Mouse (Mus musculus) hindbrain, embryonic 15.5 days (tissue): ENCODE data around the gene Apc2. TPM values are rescaled to one million over a fixed set of nuclear protein-coding genes. Genes with fewer than 3 reads are reported as not detected.
A peak's percentile ranks its signal among the peaks of the same experiment; 100 is the strongest.
"Not testable (repeated sequence)": the region's sequence is repeated elsewhere in the genome, so short reads cannot be mapped to it uniquely, and the experiment has no call there.

Experiments used
- ATAC-seq: fragments of 200-750 bp; cut with Nextera tagmentation; 2 replicates; pipeline ENCODE4 v1.8.0; 2017; ENCODE audit warnings: low read depth, moderate number of reproducible peaks, moderate TSS enrichment; ENCODE audit not compliant: low FRiP score
- H3K27ac ChIP-seq: fragments of 300-500 bp; sonication (generic); replicated peaks from 2 replicates; pipeline ENCODE4 v1.5.1; 2015; ENCODE audit warnings: mild to moderate bottlenecking, inconsistent platforms
- H3K27me3 ChIP-seq: fragments of 300-500 bp; sonication (generic); 2 replicates; pipeline ENCODE4 v1.6.1; 2015; ENCODE audit warnings: control low read depth, inconsistent platforms
- H3K36me3 ChIP-seq: fragments of 300-500 bp; sonication (generic); 2 replicates; pipeline ENCODE4 v1.6.1; 2015; ENCODE audit warnings: control low read depth, inconsistent platforms
- H3K4me1 ChIP-seq: fragments of 300-500 bp; sonication (generic); replicated peaks from 2 replicates; pipeline ENCODE4 v1.6.1; 2015; ENCODE audit warnings: control low read depth, inconsistent platforms
- H3K4me2 ChIP-seq: fragments of 300-500 bp; sonication (generic); 2 replicates; pipeline ENCODE4 v1.6.1; 2015; ENCODE audit warnings: moderate library complexity, mild to moderate bottlenecking, inconsistent platforms
- H3K4me3 ChIP-seq: fragments of 300-500 bp; sonication (generic); 2 replicates; pipeline ENCODE4 v1.5.1; 2015; ENCODE audit warnings: mild to moderate bottlenecking, inconsistent platforms
- H3K9ac ChIP-seq: fragments of 300-500 bp; sonication (generic); 2 replicates; pipeline ENCODE4 v1.6.1; 2015; ENCODE audit warnings: inconsistent platforms
- H3K9me3 ChIP-seq: fragments of 300-500 bp; sonication (generic); 2 replicates; pipeline ENCODE4 v1.6.1; 2016; ENCODE audit warnings: control low read depth, inconsistent platforms
- WGBS: fragments of 180-500 bp; shearing (Covaris S2); methylation state at CpG from one replicate; pipeline ENCODE4 v1.1.7; 2015; 5-methylcytosine and 5-hydroxymethylcytosine counted together
- polyA plus RNA-seq: library from polyadenylated mRNA; unstranded; fragments of >200 nt; fragmentation: Nextera tagmentation; extraction: Ambion mirVana; gene quantifications from 2 replicates; pipeline ENCODE4 v1.2.1, GENCODE M21; 2015

The Apc2 gene
- polyA plus RNA-seq, 1 experiment from 2014 or later = 181 TPM

DNA sequence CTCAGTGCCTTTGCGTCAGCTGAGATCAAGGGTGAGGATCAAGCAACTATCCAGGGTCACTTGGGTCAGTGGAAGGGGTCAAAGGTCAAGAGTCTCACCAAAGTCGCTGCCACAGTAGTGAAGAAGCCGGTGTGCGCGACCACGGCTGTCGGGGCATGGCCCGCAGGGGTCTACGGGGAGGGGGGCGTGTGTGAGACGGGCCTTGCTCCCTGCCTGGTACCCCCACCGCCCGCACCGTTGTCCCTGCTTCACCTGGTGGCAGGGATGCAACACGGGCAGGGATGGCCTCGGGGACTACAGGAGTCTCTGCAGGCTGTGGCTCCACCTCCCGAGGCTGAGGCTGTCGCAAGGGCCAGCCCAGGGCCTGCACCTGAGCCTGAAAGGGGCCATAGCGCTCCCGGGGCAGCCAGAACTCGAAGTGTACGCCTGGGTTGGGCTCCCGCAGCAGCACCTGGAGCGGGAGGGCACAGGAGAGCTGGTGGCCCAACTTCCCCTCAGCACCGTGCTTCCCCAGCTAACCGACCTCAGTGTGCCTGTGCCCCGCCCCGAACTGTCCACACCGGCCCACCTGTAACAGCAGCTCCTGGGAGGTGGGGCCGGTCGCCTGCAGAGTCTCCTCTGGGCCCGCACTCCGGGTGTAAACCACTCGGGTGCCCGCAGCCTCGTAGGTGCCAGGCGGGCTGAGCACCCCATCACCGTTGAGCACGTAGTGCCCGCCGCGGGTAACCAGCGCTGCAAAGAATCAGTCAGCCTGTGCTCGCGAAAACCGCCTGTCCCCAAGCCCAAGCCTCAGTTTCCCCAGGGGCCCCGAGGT lies 45.9 kb downstream of the Apc2 start:
- ATAC-seq = no peak
- Histone ChIP-seq H3K9me3 (no peaks in the 10 kb centered on the region), H3K27ac (no peak overlapping the region), H3K9ac (no peak overlapping the region), H3K4me3 (peak overlapping the region; percentile 32; the same call in 1 of the 2 replicates), H3K4me2 (peak overlapping the region; percentile 56), H3K27me3 (peaks cover 65% of the 10 kb centered on the region), H3K36me3 (no peaks in the 10 kb centered on the region), H3K4me1 (peaks cover 22% of the 10 kb centered on the region)
- WGBS = 2% methylated on average over 47 of the region's 47 CpGs

DNA sequence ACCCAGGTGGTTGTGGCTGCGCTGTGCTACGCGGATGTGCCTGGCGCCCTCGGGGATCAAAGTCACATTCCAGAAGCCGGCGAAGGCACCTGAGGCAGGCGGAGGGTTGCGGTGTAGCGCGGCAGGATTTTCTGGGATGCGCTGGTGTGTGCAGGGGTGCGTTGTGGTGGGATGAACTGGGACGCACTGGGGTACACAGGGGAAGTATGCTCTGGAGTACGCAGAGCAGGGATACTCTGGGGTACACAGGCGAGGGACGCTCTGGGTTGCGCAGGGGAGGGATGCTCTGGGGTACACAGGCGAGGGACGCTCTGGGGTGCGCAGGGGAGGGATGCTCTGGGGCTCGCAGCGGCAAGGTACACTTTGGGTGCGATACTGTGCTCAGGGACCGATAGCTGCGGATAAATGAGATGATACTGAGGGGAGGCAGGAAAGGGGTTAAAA lies 46.5 kb downstream of the Apc2 start:
- Histone ChIP-seq H3K9me3 (no peaks in the 10 kb centered on the region), H3K4me3 (peak overlapping the region; percentile 32), H3K27ac (no peak overlapping the region), H3K9ac (no peak overlapping the region), H3K27me3 (peaks cover 69% of the 10 kb centered on the region), H3K36me3 (no peaks in the 10 kb centered on the region), H3K4me1 (peaks cover 24% of the 10 kb centered on the region), H3K4me2 (peak overlapping the region; percentile 56)
- ATAC-seq = peak; percentile 52; the same call in 1 of the 2 replicates
- under 1% methylated on average over 26 of the region's 26 CpGs for WGBS

- peaks cover 30% of the 10 kb centered on the region for H3K4me1 ChIP-seq
- H3K9ac ChIP-seq = no peak overlapping the region
- peak; percentile 59 for ATAC-seq
Measured at GRCm38 (mm10) chr10:80342749-80343424, 47.1 kb downstream of the Apc2 start.

GRCm38 (mm10) chr10:80343425-80343895 lies 47.7 kb downstream of the Apc2 start:
- no peak overlapping the region for H3K27ac ChIP-seq
- WGBS = 24% methylated on average over 12 of the region's 13 CpGs
- H3K4me3 ChIP-seq = peak overlapping the region; percentile 32
- ATAC-seq = peak; percentile 21; the same call in 1 of the 2 replicates
- H3K9ac ChIP-seq = no peak overlapping the region
- peaks cover 36% of the 10 kb centered on the region for H3K4me1 ChIP-seq
- no peaks in the 10 kb centered on the region for H3K9me3 ChIP-seq
- peaks cover 80% of the 10 kb centered on the region for H3K27me3 ChIP-seq
- no peaks in the 10 kb centered on the region for H3K36me3 ChIP-seq
- H3K4me2 ChIP-seq = peak overlapping the region; percentile 56

More at GRCm38 (mm10) chr10:80342749-80343424, 47.1 kb downstream of the Apc2 start:
- Histone ChIP-seq H3K27me3 (peaks cover 75% of the 10 kb centered on the region), H3K36me3 (no peaks in the 10 kb centered on the region), H3K9me3 (no peaks in the 10 kb centered on the region), H3K27ac (no peak overlapping the region), H3K4me3 (peak overlapping the region; percentile 32), H3K4me2 (peak overlapping the region; percentile 56)
- 0% methylated on average over 22 of the region's 33 CpGs for WGBS

GRCm38 (mm10) chr10:80344131-80344661 lies 48.4 kb downstream of the Apc2 start:
- WGBS = 43% methylated on average over 9 of the region's 9 CpGs

DNA sequence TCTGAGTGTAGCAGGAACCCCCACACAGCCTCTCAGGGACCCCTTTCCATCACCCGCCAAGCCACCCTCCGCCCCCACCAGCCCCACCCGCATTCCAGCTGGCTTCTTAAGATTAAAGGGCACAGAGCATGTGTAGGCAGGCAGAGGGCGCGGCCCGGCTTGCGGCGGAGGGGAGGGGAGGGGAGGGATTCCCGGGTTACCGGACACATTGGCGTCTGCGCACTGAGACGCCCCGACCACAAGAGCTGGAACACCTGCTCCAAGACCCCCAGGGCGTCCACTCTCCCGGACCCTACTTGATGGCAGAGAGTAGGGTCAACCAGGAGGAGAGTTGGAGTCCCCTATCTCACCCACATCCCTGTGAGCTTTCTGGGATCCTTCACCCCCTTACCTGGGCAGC lies 49.3 kb downstream of the Apc2 start:
- no peak overlapping the region for H3K4me3 ChIP-seq

More at GRCm38 (mm10) chr10:80344131-80344661, 48.4 kb downstream of the Apc2 start:
- Histone ChIP-seq H3K9ac (no peak overlapping the region), H3K4me3 (no peak overlapping the region), H3K27ac (no peak overlapping the region), H3K4me2 (no peak overlapping the region), H3K36me3 (no peaks in the 10 kb centered on the region), H3K4me1 (peaks cover 41% of the 10 kb centered on the region), H3K9me3 (no peaks in the 10 kb centered on the region), H3K27me3 (peaks cover 88% of the 10 kb centered on the region)
- ATAC-seq = no peak

GRCm38 (mm10) chr10:80345929-80346328 lies 50.2 kb downstream of the Apc2 start:
- H3K36me3 ChIP-seq, H3K4me2 ChIP-seq, H3K9ac ChIP-seq, H3K27ac ChIP-seq, H3K9me3 ChIP-seq, ATAC-seq, H3K4me3 ChIP-seq: not testable (repeated sequence)
- peaks cover 41% of the 10 kb centered on the region for H3K4me1 ChIP-seq
- 77% methylated on average over 6 of the region's 6 CpGs for WGBS
- peaks cover 96% of the 10 kb centered on the region for H3K27me3 ChIP-seq

More for the DNA sequence above, 49.3 kb downstream of the Apc2 start:
- Histone ChIP-seq H3K9ac (no peak overlapping the region), H3K27ac (no peak overlapping the region), H3K9me3 (no peaks in the 10 kb centered on the region), H3K4me1 (peaks cover 41% of the 10 kb centered on the region), H3K4me2 (no peak overlapping the region), H3K27me3 (peaks cover 97% of the 10 kb centered on the region), H3K36me3 (no peaks in the 10 kb centered on the region)
- no peak for ATAC-seq
- WGBS = 3% methylated on average over 13 of the region's 16 CpGs

GRCm38 (mm10) chr10:80347514-80347967 lies 51.8 kb downstream of the Apc2 start:
- H3K27me3 ChIP-seq = peaks cover 96% of the 10 kb centered on the region
- H3K4me3 ChIP-seq = no peak overlapping the region
- no peak overlapping the region for H3K4me2 ChIP-seq
- WGBS = 13% methylated on average over 17 of the region's 17 CpGs
- H3K36me3 ChIP-seq = no peaks in the 10 kb centered on the region
- H3K9ac ChIP-seq = no peak overlapping the region
- H3K9me3 ChIP-seq = no peaks in the 10 kb centered on the region
- peaks cover 31% of the 10 kb centered on the region for H3K4me1 ChIP-seq
- H3K27ac ChIP-seq = no peak overlapping the region
- ATAC-seq = no peak

DNA sequence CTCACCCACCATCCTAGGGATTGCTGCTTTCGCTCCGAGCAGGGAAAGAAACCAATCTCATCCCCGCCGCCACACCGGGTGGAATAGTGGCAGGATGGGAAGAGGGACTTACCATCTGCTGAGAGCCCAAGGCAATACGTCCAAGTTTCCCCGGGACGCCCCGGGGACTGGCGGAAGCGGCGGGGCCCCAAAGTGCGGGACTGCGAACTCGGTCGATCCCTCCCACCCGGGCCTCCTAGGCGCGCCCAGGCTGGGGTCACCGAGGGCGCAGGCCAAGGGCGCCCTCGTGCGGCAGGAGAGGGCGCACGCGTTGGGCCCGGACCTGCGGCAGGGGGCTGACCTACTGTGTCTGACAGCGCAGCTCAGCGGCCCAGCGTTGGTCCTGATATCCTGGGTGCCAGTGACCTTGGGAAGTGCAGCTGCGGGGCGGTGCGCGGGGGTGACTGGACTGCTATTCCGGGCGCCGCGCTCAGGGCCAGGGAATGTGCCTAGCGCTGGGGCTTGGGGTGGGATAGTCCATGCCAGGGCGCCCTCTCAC lies 52.5 kb downstream of the Apc2 start, which contains the start of gene Adamtsl5:
Gene Adamtsl5 (minus strand): TSS at position 169 of the 538 bp plus-strand sequence.
- Histone ChIP-seq H3K4me2 (peak within 1 kb of the TSS; percentile 39), H3K4me3 (0 out of 2 replicates have a peak within 1 kb of the TSS, but pooled peaks have one; percentile 9), H3K4me1 (peaks cover 23% of the 10 kb centered on the region), H3K27ac (no peak within 1 kb of the TSS), H3K9me3 (no peaks in the 10 kb centered on the region), H3K36me3 (no peaks in the 10 kb centered on the region), H3K9ac (no peak within 1 kb of the TSS), H3K27me3 (peaks cover 95% of the 10 kb centered on the region)
- WGBS = under 1% methylated on average over 40 of the region's 42 CpGs
- ATAC-seq = no peak

DNA sequence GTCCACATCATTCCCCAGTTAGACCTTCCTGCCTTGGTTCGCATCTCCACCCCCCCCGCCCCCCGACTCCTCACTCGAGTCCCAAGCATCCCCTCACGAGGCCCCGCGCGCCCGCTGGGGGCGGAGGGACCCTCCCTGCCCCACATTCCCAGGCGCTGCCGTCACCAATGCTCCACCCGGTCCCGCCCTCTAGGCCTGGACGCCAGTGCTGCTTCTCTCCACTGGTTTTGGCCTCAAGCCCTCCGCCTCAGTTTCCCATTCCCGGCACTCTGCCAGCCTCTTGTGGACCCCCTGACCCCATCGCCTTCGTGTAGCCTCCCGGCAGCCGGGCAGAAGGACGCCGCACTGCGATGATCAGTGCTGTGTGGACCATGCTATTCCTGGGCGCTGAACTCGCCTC lies 53.2 kb downstream of the Apc2 start:
- Histone ChIP-seq H3K36me3 (no peaks in the 10 kb centered on the region), H3K9ac (no peak overlapping the region), H3K27ac (no peak overlapping the region), H3K4me2 (peak overlapping the region; percentile 39; the same call in 1 of the 2 replicates), H3K9me3 (no peaks in the 10 kb centered on the region), H3K27me3 (peaks cover 93% of the 10 kb centered on the region), H3K4me1 (peaks cover 19% of the 10 kb centered on the region), H3K4me3 (no peak overlapping the region)
- WGBS = 13% methylated on average over 26 of the region's 26 CpGs
- no peak for ATAC-seq

GRCm38 (mm10) chr10:80350292-80350691 lies 54.5 kb downstream of the Apc2 start:
- no peak overlapping the region for H3K4me2 ChIP-seq
- peaks cover 19% of the 10 kb centered on the region for H3K4me1 ChIP-seq
- H3K27ac ChIP-seq = no peak overlapping the region
- ATAC-seq = peak; percentile 67; the same call in 1 of the 2 replicates
- H3K4me3 ChIP-seq = no peak overlapping the region
- H3K36me3 ChIP-seq = no peaks in the 10 kb centered on the region
- H3K9me3 ChIP-seq = no peaks in the 10 kb centered on the region
- H3K9ac ChIP-seq = no peak overlapping the region
- WGBS = under 1% methylated on average over 7 of the region's 7 CpGs
- H3K27me3 ChIP-seq = peaks cover 92% of the 10 kb centered on the region
